Mouse (Mus musculus) MEL (cell line): ENCODE measurements around the gene Gm43738. TPM values are rescaled to one million over a fixed set of nuclear protein-coding genes. Genes with fewer than 3 reads are reported as not detected.

Source experiments
- DNase-seq: peaks from one replicate; pipeline ENCODE4 v3.0.0; 2011; ENCODE audit warnings: low read depth, low spot score
- H3K27ac ChIP-seq: 2 replicates; pipeline ENCODE4 v1.5.1; 2012; ENCODE audit warnings: low read depth, mild to moderate bottlenecking, control low read depth, low read length, moderate library complexity; ENCODE audit not compliant: control insufficient read depth
- H3K27me3 ChIP-seq, 2 experiments: fragments of 150-350 bp in 1 of 2; sonication (generic) in 1 of 2; 2 replicates each; pipeline ENCODE4 v1.6.1; 2012; ENCODE audit warnings: low read length in 2 of 2, mild to moderate bottlenecking in 2 of 2, improper control_type of control experiment in 1 of 2, moderate library complexity in 1 of 2; ENCODE audit not compliant: insufficient read depth in 2 of 2, control insufficient read depth in 1 of 2
- H3K36me3 ChIP-seq, 2 experiments: 2 replicates each; pipeline ENCODE4 v1.6.1; 2012 to 2014; ENCODE audit warnings: low read length in 2 of 2, improper control_type of control experiment in 1 of 2, inconsistent platforms in 1 of 2, mild to moderate bottlenecking in 1 of 2; ENCODE audit not compliant: insufficient read depth in 2 of 2, control insufficient read depth in 1 of 2
- H3K4me1 ChIP-seq, 2 experiments: fragments of 150-350 bp in 1 of 2; sonication (generic) in 1 of 2; 2 replicates each; pipeline ENCODE4 v1.6.1; 2012; ENCODE audit warnings: low read length in 2 of 2, improper control_type of control experiment in 1 of 2, mild to moderate bottlenecking in 1 of 2; ENCODE audit not compliant: insufficient read depth in 2 of 2, control insufficient read depth in 1 of 2
- H3K4me3 ChIP-seq, 2 experiments: fragments of 150-350 bp in 1 of 2; sonication (generic) in 1 of 2; 2 replicates each; pipeline ENCODE4 v1.5.1; 2012; ENCODE audit warnings: low read depth in 2 of 2, low read length in 2 of 2, mild to moderate bottlenecking in 2 of 2, moderate library complexity in 2 of 2, control low read depth in 1 of 2, improper control_type of control experiment in 1 of 2; ENCODE audit not compliant: control insufficient read depth in 1 of 2, insufficient read depth in 1 of 2
- H3K79me2 ChIP-seq: 2 replicates; pipeline ENCODE4 v1.6.1; 2012; ENCODE audit warnings: mild to moderate bottlenecking, low read length, moderate library complexity; ENCODE audit not compliant: control insufficient read depth, poor library complexity, insufficient read depth
- H3K9ac ChIP-seq: 2 replicates; pipeline ENCODE4 v1.6.1; 2012; ENCODE audit warnings: low read depth, mild to moderate bottlenecking, control low read depth, low read length, moderate library complexity; ENCODE audit not compliant: control insufficient read depth, poor library complexity, severe bottlenecking
- H3K9me3 ChIP-seq: fragments of 150-350 bp; sonication (generic); replicated peaks from 2 replicates; pipeline ENCODE4 v1.6.1; 2012; ENCODE audit warnings: mild to moderate bottlenecking, low read length, improper control_type of control experiment, moderate library complexity; ENCODE audit not compliant: insufficient read depth
- EP300 ChIP-seq, 2 experiments: IDR thresholded peaks; 2 replicates each; pipeline ENCODE4 v1.6.1; 2011; ENCODE audit warnings: improper control_type of control experiment in 2 of 2, low read length in 2 of 2, low read depth in 1 of 2, mild to moderate bottlenecking in 1 of 2
- ETS1 ChIP-seq: IDR thresholded peaks from 2 replicates; pipeline ENCODE4 v1.6.1; 2012; ENCODE audit warnings: low read depth, mild to moderate bottlenecking, inconsistent platforms, low read length, improper control_type of control experiment, moderate library complexity
- GATA1 ChIP-seq: IDR thresholded peaks from 2 replicates; pipeline ENCODE4 v1.6.1; 2011; ENCODE audit warnings: low read depth, low read length, improper control_type of control experiment
- JUND ChIP-seq: IDR thresholded peaks from 2 replicates; pipeline ENCODE4 v1.6.1; 2011; ENCODE audit warnings: low read depth, mild to moderate bottlenecking, improper control_type of control experiment, low read length
- MAZ ChIP-seq: IDR thresholded peaks from 2 replicates; pipeline ENCODE4 v1.6.1; 2012; ENCODE audit warnings: low read depth, mild to moderate bottlenecking, inconsistent platforms, low read length, improper control_type of control experiment
- MEF2A ChIP-seq: IDR thresholded peaks from 2 replicates; pipeline ENCODE4 v1.6.1; 2014; ENCODE audit warnings: low read depth, mild to moderate bottlenecking, inconsistent platforms, low read length, improper control_type of control experiment; ENCODE audit not compliant: poor library complexity, insufficient replicate concordance, severe bottlenecking; ENCODE audit errors: extremely low read depth
- MYC ChIP-seq: IDR thresholded peaks from 2 replicates; pipeline ENCODE4 v1.6.1; 2011; ENCODE audit warnings: low read depth, mild to moderate bottlenecking, low read length, improper control_type of control experiment, moderate library complexity
- POLR2AphosphoS2 ChIP-seq: IDR thresholded peaks from 2 replicates; pipeline ENCODE4 v1.6.1; 2011; ENCODE audit warnings: low read length, improper control_type of control experiment
- POLR2AphosphoS5 ChIP-seq: IDR thresholded peaks from 2 replicates; pipeline ENCODE4 v1.6.1; 2012; ENCODE audit warnings: low read depth, borderline replicate concordance, mild to moderate bottlenecking, inconsistent platforms, low read length, moderate library complexity, mixed read lengths
- SIN3A ChIP-seq: IDR thresholded peaks from 2 replicates; pipeline ENCODE4 v1.6.1; 2012; ENCODE audit warnings: low read length, improper control_type of control experiment, inconsistent platforms
- TAL1 ChIP-seq: IDR thresholded peaks from 2 replicates; pipeline ENCODE4 v1.6.1; 2012; ENCODE audit warnings: mild to moderate bottlenecking, inconsistent platforms, low read length, moderate library complexity, mixed read lengths
- TCF12 ChIP-seq: IDR thresholded peaks from 2 replicates; pipeline ENCODE4 v1.6.1; 2014; ENCODE audit warnings: low read depth, mild to moderate bottlenecking, inconsistent platforms, low read length, improper control_type of control experiment, moderate library complexity
- UBTF ChIP-seq: IDR thresholded peaks from 2 replicates; pipeline ENCODE4 v1.6.1; 2012; ENCODE audit warnings: low read depth, mild to moderate bottlenecking, inconsistent platforms, low read length, improper control_type of control experiment, moderate library complexity, borderline replicate concordance; ENCODE audit not compliant: insufficient read depth
- ZKSCAN1 ChIP-seq: IDR thresholded peaks from 2 replicates; pipeline ENCODE4 v1.6.1; 2012; ENCODE audit warnings: low read depth, mild to moderate bottlenecking, inconsistent platforms, low read length, improper control_type of control experiment, moderate library complexity
- polyA plus RNA-seq, 2 experiments: library from polyadenylated mRNA; stranded (reverse) in 1 of 2; unstranded in 1 of 2; fragments of >175 nt in 1 of 2; fragments of >200 nt in 1 of 2; gene quantifications; 2 replicates each; pipeline versions ENCODE4 v1.2.1 to v1.2.4; 2012; ENCODE audit warnings: low replicate concordance in 2 of 2, low read depth in 1 of 2; ENCODE audit not compliant: insufficient read length in 2 of 2, insufficient read depth in 1 of 2, missing spikeins in 1 of 2
- total RNA-seq: library from RNA; depleted of rRNA; stranded (reverse); fragments of 300-350 nt; gene quantifications from 2 replicates; pipeline ENCODE4 v1.2.3, GENCODE M21; 2012

The Gm43738 gene
- total and polyA plus RNA-seq, 3 experiments = not detected

DNA sequence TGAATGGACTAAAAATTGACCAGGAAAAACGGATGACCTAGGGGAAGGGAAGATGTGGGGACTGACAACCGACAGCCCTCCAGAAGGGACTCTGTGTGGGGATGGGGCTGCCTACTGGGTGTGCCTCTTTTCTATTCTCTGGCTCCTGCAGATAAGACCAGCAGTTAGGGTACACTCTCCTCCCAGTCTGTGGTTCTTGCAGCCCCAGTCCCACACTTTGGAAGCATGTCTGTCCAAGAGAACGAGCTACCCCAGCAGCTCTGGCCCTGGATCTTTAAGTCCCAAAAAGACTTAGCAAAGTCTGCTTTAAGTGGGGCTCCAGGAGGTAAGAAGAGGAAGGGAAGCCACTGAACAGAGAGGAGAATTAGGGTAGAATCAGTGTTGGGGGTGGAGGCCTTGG, 35.1 kb upstream of the Gm43738 start, which contains the start of gene Pklr (continued):
- TF ChIP-seq POLR2AphosphoS5 (peak; percentile 55; the same call in 1 of the 2 replicates), ZKSCAN1 (no peak)
- TF ChIP-seq, all 39 proteins: peak for 20

DNA sequence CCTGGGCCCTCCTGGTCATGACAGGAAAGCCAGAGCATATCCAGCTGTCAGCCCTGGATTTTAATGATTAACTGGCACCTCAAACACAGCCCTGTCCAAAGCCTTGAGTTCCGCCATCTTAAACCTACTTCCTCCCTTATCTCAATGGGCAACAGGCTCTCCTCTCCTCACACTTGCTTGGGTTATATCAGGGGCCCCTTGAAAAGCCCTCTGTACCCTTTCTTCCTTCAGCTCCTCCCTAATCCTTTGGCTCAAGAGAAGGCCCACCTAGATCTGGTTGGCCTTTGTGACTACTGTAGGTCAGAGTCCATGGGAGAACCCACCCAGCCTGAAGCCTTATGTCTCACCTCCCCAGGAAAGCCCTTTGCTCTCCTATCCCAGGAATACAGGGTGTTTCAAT, 32.9 kb upstream of the Gm43738 start:
- Histone ChIP-seq H3K9me3 (no peaks in the 10 kb centered on the region), H3K79me2 (peaks cover 16% of the 10 kb centered on the region), H3K27ac (peak overlapping the region; percentile 88), H3K27me3 (no peaks in the 10 kb centered on the region), H3K4me1 (peaks cover 30 to 57% of the 10 kb centered on the region in 2 experiments), H3K4me3 (no peak overlapping the region), H3K9ac (peak overlapping the region; percentile 67), H3K36me3 (peaks cover 0 to 50% of the 10 kb centered on the region in 2 experiments; a peak in 2 of 4 replicates)
- peak in 1 of 2 experiments; percentile 56; a peak in 2 of 4 replicates for TF ChIP-seq EP300 (IDR thresholded peaks at IDR 0.05; ENCODE audit: low read depth in 1 of 2, low read length in 2 of 2)
- no peak for TF ChIP-seq MYC
- 0 out of 2 replicates have a peak, but pooled peaks have one; percentile 19 for TF ChIP-seq TCF12
- TF ChIP-seq SIN3A = 0 out of 2 replicates have a peak, but pooled peaks have one; percentile 7
- TF ChIP-seq GATA1 = peak; percentile 67
- peak; percentile 41 for TF ChIP-seq TAL1
- TF ChIP-seq JUND = no peak
- DNase-seq = peak; percentile 64

DNA sequence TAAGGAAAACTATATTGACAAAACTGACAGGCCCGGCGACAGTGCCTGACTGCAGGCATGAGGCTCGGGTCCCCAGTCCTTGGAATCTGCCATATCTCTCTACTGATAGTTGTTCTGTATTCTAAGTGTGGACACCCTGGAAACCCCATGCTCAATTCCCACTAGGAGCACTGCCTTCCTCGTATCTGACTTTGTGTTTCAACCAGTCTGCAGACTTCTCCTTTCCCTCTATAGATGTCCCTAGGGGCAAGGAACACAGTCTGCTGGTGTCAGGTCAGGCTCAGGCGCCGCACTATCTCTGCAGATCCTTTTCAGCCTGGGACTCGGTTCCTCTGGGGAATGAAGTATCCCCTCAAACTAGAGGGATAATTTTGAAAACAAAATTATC, 32.2 kb upstream of the Gm43738 start:
- Histone ChIP-seq H3K79me2 (peaks cover 16% of the 10 kb centered on the region), H3K4me1 (peaks cover 34 to 63% of the 10 kb centered on the region in 2 experiments), H3K36me3 (peaks cover 0 to 48% of the 10 kb centered on the region in 2 experiments; a peak in 2 of 4 replicates), H3K9me3 (no peaks in the 10 kb centered on the region), H3K27me3 (no peaks in the 10 kb centered on the region), H3K9ac (peak overlapping the region; percentile 67), H3K4me3 (peak overlapping the region; percentile 51 to 57), H3K27ac (peak overlapping the region; percentile 88)
- TF ChIP-seq UBTF = 0 out of 2 replicates have a peak, but pooled peaks have one; percentile 40
- 0 out of 2 replicates have a peak, but pooled peaks have one; percentile 18 for TF ChIP-seq MAZ
- TF ChIP-seq MEF2A = no peak
- TF ChIP-seq POLR2AphosphoS2 = no peak
- no peak for TF ChIP-seq ETS1
- DNase-seq = peak; percentile 69
